Mouse (Mus musculus) heart, embryonic 15.5 days (tissue): ENCODE data around the gene Slc12a3. TPM values are rescaled to one million over a fixed set of nuclear protein-coding genes. Genes with fewer than 3 reads are reported as not detected.

Experiments used
- ATAC-seq: fragments of 200-750 bp; cut with Nextera tagmentation; replicated peaks from 2 replicates; pipeline ENCODE4 v1.8.0; 2017; ENCODE audit warnings: low read depth, moderate TSS enrichment; ENCODE audit not compliant: insufficient number of reproducible peaks, insufficient read depth, low FRiP score
- H3K27ac ChIP-seq: fragments of 300-500 bp; sonication (generic); 2 replicates; pipeline ENCODE4 v1.5.1; 2015; ENCODE audit warnings: mild to moderate bottlenecking, inconsistent platforms
- H3K27me3 ChIP-seq: fragments of 300-500 bp; sonication (generic); 2 replicates; pipeline ENCODE4 v1.6.1; 2015; ENCODE audit warnings: inconsistent platforms
- H3K36me3 ChIP-seq: fragments of 300-500 bp; sonication (generic); 2 replicates; pipeline ENCODE4 v1.6.1; 2015; ENCODE audit warnings: mild to moderate bottlenecking, inconsistent platforms
- H3K4me1 ChIP-seq: fragments of 300-500 bp; sonication (generic); replicated peaks from 2 replicates; pipeline ENCODE4 v1.6.1; 2015; ENCODE audit warnings: inconsistent platforms
- H3K4me2 ChIP-seq: fragments of 300-500 bp; sonication (generic); 2 replicates; pipeline ENCODE4 v1.6.1; 2015; ENCODE audit warnings: inconsistent platforms, mild to moderate bottlenecking, moderate library complexity
- H3K4me3 ChIP-seq: fragments of 300-500 bp; sonication (generic); 2 replicates; pipeline ENCODE4 v1.5.1; 2015; ENCODE audit warnings: mild to moderate bottlenecking, inconsistent platforms
- H3K9ac ChIP-seq: fragments of 300-500 bp; sonication (generic); 2 replicates; pipeline ENCODE4 v1.6.1; 2015; ENCODE audit warnings: mild to moderate bottlenecking, inconsistent platforms
- H3K9me3 ChIP-seq: fragments of 300-500 bp; sonication (generic); replicated peaks from 2 replicates; pipeline ENCODE4 v1.6.1; 2016; ENCODE audit warnings: inconsistent platforms
- WGBS: fragments of 180-500 bp; shearing (Covaris S2); methylation state at CpG from one replicate; pipeline ENCODE4 v1.1.7; 2015; ENCODE audit warnings: mixed read lengths; 5-methylcytosine and 5-hydroxymethylcytosine counted together
- polyA plus RNA-seq: library from polyadenylated mRNA; unstranded; fragments of >200 nt; fragmentation: Nextera tagmentation; extraction: Ambion mirVana; gene quantifications from 2 replicates; pipeline ENCODE4 v1.2.1, GENCODE M21; 2015

Gene Slc12a3
- polyA plus RNA-seq, 1 experiment from 2014 or later = 0.15 TPM

- H3K9ac ChIP-seq = no peak overlapping the region
- no peak overlapping the region for H3K4me2 ChIP-seq
- no peak for ATAC-seq
- WGBS = 95% methylated on average over 2 of the region's 2 CpGs
- H3K27me3 ChIP-seq = no peaks in the 10 kb centered on the region
- H3K27ac ChIP-seq = no peak overlapping the region
- H3K4me3 ChIP-seq = no peak overlapping the region
- H3K9me3 ChIP-seq = no peaks in the 10 kb centered on the region
- peaks cover 36% of the 10 kb centered on the region for H3K36me3 ChIP-seq
- peaks cover 12% of the 10 kb centered on the region for H3K4me1 ChIP-seq
Observed at GRCm38 (mm10) chr8:94304412-94304811, 24.6 kb upstream of the Slc12a3 start.

GRCm38 (mm10) chr8:94306989-94307513 is 21.9 kb upstream of the Slc12a3 start:
- Histone ChIP-seq H3K27me3 (no peaks in the 10 kb centered on the region), H3K9ac (no peak overlapping the region), H3K36me3 (peaks cover 52% of the 10 kb centered on the region), H3K4me1 (peaks cover 12% of the 10 kb centered on the region), H3K4me2 (no peak overlapping the region), H3K9me3 (no peaks in the 10 kb centered on the region), H3K27ac (peak overlapping the region; percentile 50), H3K4me3 (no peak overlapping the region)
- peak; percentile 58 for ATAC-seq
- 39% methylated on average over 7 of the region's 7 CpGs for WGBS

DNA sequence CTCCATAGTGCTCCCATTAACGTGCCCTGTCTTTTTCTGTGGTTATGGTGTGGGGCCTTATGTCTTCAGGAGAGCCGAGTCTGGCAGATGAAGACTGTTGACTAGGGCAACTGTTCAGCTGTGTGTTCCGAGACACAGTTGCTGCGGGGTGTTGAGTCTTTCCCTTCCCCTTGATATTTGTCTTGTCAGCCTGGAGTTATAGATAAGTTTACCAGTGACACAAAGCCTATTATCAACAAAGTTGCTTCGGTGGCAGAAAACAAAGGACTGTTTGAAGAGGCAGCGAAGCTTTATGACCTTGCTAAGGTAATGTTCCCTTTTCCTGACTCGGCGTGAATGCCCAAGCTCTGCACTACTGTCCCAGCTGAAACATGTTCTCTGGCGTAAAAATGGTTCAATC is 21.3 kb upstream of the Slc12a3 start:
- 62% methylated on average over 9 of the region's 9 CpGs for WGBS
- Histone ChIP-seq H3K4me1 (peaks cover 12% of the 10 kb centered on the region), H3K4me2 (no peak overlapping the region), H3K9ac (no peak overlapping the region), H3K27me3 (no peaks in the 10 kb centered on the region), H3K36me3 (peaks cover 55% of the 10 kb centered on the region), H3K4me3 (no peak overlapping the region), H3K27ac (peak overlapping the region; percentile 50), H3K9me3 (no peaks in the 10 kb centered on the region)
- ATAC-seq = no peak

- Histone ChIP-seq H3K9ac (no peak overlapping the region), H3K9me3 (no peaks in the 10 kb centered on the region), H3K36me3 (peaks cover 43% of the 10 kb centered on the region; the same call in 1 of the 2 replicates), H3K27me3 (no peaks in the 10 kb centered on the region), H3K27ac (no peak overlapping the region), H3K4me2 (no peak overlapping the region), H3K4me1 (no peaks in the 10 kb centered on the region; the same call in 1 of the 2 replicates), H3K4me3 (no peak overlapping the region)
- 74% methylated on average over 2 of the region's 2 CpGs for WGBS
- ATAC-seq = no peak
Observed at GRCm38 (mm10) chr8:94314069-94314468, 14.9 kb upstream of the Slc12a3 start.

DNA sequence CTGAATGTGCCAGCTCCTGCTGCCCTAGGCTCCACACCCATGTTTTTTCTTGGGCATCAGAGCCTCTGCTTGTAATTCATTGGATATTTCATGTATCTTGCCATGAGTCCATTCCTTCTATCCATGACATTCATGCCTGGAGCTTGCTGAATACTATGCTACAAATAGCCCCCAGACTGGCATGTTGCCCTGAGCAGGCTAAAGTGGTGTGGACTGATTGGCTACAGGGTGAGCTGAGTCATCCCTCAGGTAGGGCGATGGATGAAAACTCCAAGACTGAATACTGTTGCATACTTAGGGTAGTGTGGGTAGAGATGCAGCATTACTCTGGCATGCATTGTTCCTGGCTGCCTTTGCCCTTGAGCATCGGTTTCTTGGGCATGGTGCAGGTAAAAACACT is 11.8 kb upstream of the Slc12a3 start:
- Histone ChIP-seq H3K36me3 (peaks cover 21% of the 10 kb centered on the region; the same call in 1 of the 2 replicates), H3K9ac (no peak overlapping the region), H3K4me1 (no peaks in the 10 kb centered on the region; the same call in 1 of the 2 replicates), H3K4me2 (no peak overlapping the region), H3K27ac (no peak overlapping the region), H3K27me3 (no peaks in the 10 kb centered on the region), H3K4me3 (no peak overlapping the region), H3K9me3 (no peaks in the 10 kb centered on the region)
- WGBS = 75% methylated on average over 2 of the region's 2 CpGs
- peak; percentile 66; the same call in 1 of the 2 replicates for ATAC-seq

GRCm38 (mm10) chr8:94317691-94318090 is 11.3 kb upstream of the Slc12a3 start:
- Histone ChIP-seq H3K4me1 (no peaks in the 10 kb centered on the region; the same call in 1 of the 2 replicates), H3K4me2 (no peak overlapping the region), H3K9me3 (no peaks in the 10 kb centered on the region), H3K27ac (no peak overlapping the region), H3K27me3 (no peaks in the 10 kb centered on the region), H3K36me3 (peaks cover 17% of the 10 kb centered on the region; the same call in 1 of the 2 replicates), H3K9ac (no peak overlapping the region), H3K4me3 (no peak overlapping the region)
- 97% methylated on average over 2 of the region's 2 CpGs for WGBS
- no peak for ATAC-seq

DNA sequence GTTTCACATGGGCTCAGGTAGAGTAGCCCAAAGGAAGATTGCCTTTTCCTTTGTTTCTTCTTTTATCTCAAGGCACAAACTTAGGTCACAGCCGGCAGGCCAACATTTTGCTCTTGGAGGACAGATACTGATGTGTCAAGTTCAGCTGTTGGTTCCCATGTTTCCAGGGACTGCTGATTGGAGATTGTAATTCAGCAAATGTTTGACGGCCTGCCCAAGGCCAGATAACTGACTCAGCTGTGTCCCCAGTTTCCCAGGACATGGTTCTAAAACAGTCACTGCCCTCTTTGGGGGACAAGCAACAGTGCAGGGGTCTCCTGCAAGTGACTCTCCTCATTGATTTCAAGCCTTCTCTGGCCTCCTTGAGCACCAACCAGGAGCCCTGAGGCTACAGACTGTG is 9.0 kb upstream of the Slc12a3 start:
- Histone ChIP-seq H3K27ac (no peak overlapping the region), H3K4me1 (no peaks in the 10 kb centered on the region; the same call in 1 of the 2 replicates), H3K9ac (no peak overlapping the region), H3K36me3 (peaks cover 10% of the 10 kb centered on the region; the same call in 1 of the 2 replicates), H3K4me2 (no peak overlapping the region), H3K9me3 (no peaks in the 10 kb centered on the region), H3K4me3 (no peak overlapping the region), H3K27me3 (no peaks in the 10 kb centered on the region)
- ATAC-seq = no peak
- 51% methylated on average over 2 of the region's 2 CpGs for WGBS

DNA sequence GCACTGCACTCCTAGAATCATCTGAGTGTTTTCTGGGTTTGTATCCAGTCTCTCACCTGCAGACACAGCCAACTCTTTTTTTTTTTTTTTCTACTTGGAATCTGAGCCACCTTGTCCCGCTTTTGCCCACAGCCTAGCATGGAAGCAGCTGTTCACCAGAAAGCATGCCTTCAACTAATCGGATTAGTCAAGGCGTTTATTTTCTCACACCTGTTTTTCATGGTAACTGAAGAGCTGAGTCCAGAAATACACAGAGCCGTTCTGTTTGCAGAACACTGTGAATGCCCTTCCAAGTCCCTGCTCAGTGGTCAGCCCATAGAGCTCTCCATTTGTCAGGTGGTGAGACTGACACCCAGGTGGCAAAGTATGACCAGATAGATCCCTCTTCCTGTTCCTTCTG is 6.9 kb upstream of the Slc12a3 start:
- H3K4me3 ChIP-seq = no peak overlapping the region
- no peak overlapping the region for H3K9ac ChIP-seq
- 73% methylated on average over 4 of the region's 4 CpGs for WGBS
- no peak overlapping the region for H3K4me2 ChIP-seq
- H3K27ac ChIP-seq = no peak overlapping the region
- peaks cover 6% of the 10 kb centered on the region; the same call in 1 of the 2 replicates for H3K4me1 ChIP-seq
- H3K9me3 ChIP-seq = no peaks in the 10 kb centered on the region
- 0 out of 2 replicates have a peak, but pooled peaks cover 4% of the 10 kb centered on the region for H3K27me3 ChIP-seq
- H3K36me3 ChIP-seq = no peaks in the 10 kb centered on the region
- ATAC-seq = no peak

- Histone ChIP-seq H3K36me3 (no peaks in the 10 kb centered on the region), H3K9ac (no peak overlapping the region), H3K9me3 (no peaks in the 10 kb centered on the region), H3K27ac (no peak overlapping the region), H3K4me3 (no peak overlapping the region), H3K27me3 (0 out of 2 replicates have a peak, but pooled peaks cover 4% of the 10 kb centered on the region), H3K4me2 (no peak overlapping the region), H3K4me1 (0 out of 2 replicates have a peak, but pooled peaks cover 6% of the 10 kb centered on the region)
- 77% methylated on average over 6 of the region's 6 CpGs for WGBS
- ATAC-seq = no peak
Observed at GRCm38 (mm10) chr8:94323041-94323440, 6.0 kb upstream of the Slc12a3 start.

GRCm38 (mm10) chr8:94324071-94324470 is 4.9 kb upstream of the Slc12a3 start:
- no peaks in the 10 kb centered on the region for H3K9me3 ChIP-seq
- WGBS = 48% methylated on average over 12 of the region's 12 CpGs

GRCm38 (mm10) chr8:94326016-94326415 is 3.0 kb upstream of the Slc12a3 start:
- 41% methylated on average over 4 of the region's 4 CpGs for WGBS
- H3K4me2 ChIP-seq = no peak overlapping the region
- H3K9ac ChIP-seq = no peak overlapping the region
- H3K36me3 ChIP-seq = no peaks in the 10 kb centered on the region
- peaks cover 12% of the 10 kb centered on the region; the same call in 1 of the 2 replicates for H3K27me3 ChIP-seq
- no peaks in the 10 kb centered on the region for H3K9me3 ChIP-seq
- H3K4me3 ChIP-seq = no peak overlapping the region
- H3K27ac ChIP-seq = no peak overlapping the region
- 0 out of 2 replicates have a peak, but pooled peaks cover 6% of the 10 kb centered on the region for H3K4me1 ChIP-seq
- no peak for ATAC-seq

More at GRCm38 (mm10) chr8:94324071-94324470, 4.9 kb upstream of the Slc12a3 start:
- Histone ChIP-seq H3K4me2 (no peak overlapping the region), H3K27ac (no peak overlapping the region), H3K27me3 (0 out of 2 replicates have a peak, but pooled peaks cover 4% of the 10 kb centered on the region), H3K9ac (no peak overlapping the region), H3K4me3 (no peak overlapping the region), H3K36me3 (no peaks in the 10 kb centered on the region), H3K4me1 (0 out of 2 replicates have a peak, but pooled peaks cover 6% of the 10 kb centered on the region)
- no peak for ATAC-seq

DNA sequence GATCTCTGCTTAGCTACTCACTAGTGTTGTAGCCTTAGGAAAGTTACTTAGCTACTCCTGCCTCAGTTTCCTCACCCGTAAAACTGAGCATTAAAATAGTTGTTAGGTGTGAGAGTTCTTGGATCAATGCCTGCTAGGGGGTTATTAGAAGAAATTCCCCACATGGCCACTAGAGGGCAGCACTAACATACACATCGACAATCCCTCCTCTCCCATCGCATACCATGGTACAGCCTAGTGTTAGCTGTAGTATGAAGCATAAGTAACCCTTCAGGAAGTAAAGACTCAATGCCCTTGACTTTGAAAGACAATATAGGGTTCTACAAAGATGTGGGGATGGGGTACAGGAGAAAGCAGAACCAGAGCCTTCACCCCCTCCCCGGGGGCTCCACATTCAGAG is 1.7 kb downstream of the Slc12a3 start:
- Histone ChIP-seq H3K27me3 (peaks cover 19% of the 10 kb centered on the region; the same call in 1 of the 2 replicates), H3K27ac (no peak overlapping the region), H3K4me1 (0 out of 2 replicates have a peak, but pooled peaks cover 4% of the 10 kb centered on the region), H3K4me2 (no peak overlapping the region), H3K36me3 (no peaks in the 10 kb centered on the region), H3K9me3 (no peaks in the 10 kb centered on the region), H3K9ac (no peak overlapping the region), H3K4me3 (no peak overlapping the region)
- ATAC-seq = no peak
- WGBS = 28% methylated on average over 4 of the region's 4 CpGs
